Mouse (Mus musculus) ES-Bruce4 (cell line): Measurements from ENCODE around the gene Hao2. TPM values are rescaled to one million over a fixed set of nuclear protein-coding genes. Genes with fewer than 3 reads are reported as not detected.

Experiments
- H3K27ac ChIP-seq: 2 replicates; pipeline ENCODE4 v1.5.1; 2012; ENCODE audit warnings: low read length, inconsistent platforms; ENCODE audit not compliant: insufficient read depth
- H3K27me3 ChIP-seq: 2 replicates; pipeline ENCODE4 v1.6.1; 2012; ENCODE audit warnings: mild to moderate bottlenecking, low read length, inconsistent platforms; ENCODE audit not compliant: control insufficient read depth, poor library complexity, insufficient read depth, severe bottlenecking
- H3K36me3 ChIP-seq: 2 replicates; pipeline ENCODE4 v1.6.1; 2012; ENCODE audit warnings: inconsistent platforms, mild to moderate bottlenecking, low read length, moderate library complexity; ENCODE audit not compliant: control insufficient read depth, poor library complexity, insufficient read depth, severe bottlenecking
- H3K4me1 ChIP-seq: one replicate; pipeline ENCODE4 v1.8.1; 2011; ENCODE audit warnings: low read length; ENCODE audit not compliant: control insufficient read depth, insufficient read depth
- H3K4me3 ChIP-seq: 2 replicates; pipeline ENCODE4 v1.5.1; 2011; ENCODE audit warnings: low read depth, mild to moderate bottlenecking, low read length
- H3K9ac ChIP-seq: 2 replicates; pipeline ENCODE4 v1.6.1; 2012; ENCODE audit warnings: low read depth, mild to moderate bottlenecking, inconsistent platforms; ENCODE audit not compliant: poor library complexity, severe bottlenecking
- H3K9me3 ChIP-seq: replicated peaks from 2 replicates; pipeline ENCODE4 v1.6.1; 2012; ENCODE audit warnings: mild to moderate bottlenecking, low read length, inconsistent platforms; ENCODE audit not compliant: control insufficient read depth, poor library complexity, insufficient read depth, severe bottlenecking
- CTCF ChIP-seq: IDR thresholded peaks from one replicate; pipeline ENCODE4 v1.8.1; 2011; ENCODE audit warnings: low read depth, low read length
- EP300 ChIP-seq: IDR thresholded peaks from 2 replicates; pipeline ENCODE4 v1.6.1; 2011; ENCODE audit warnings: low read depth, low read length; ENCODE audit not compliant: insufficient read depth
- POLR2A ChIP-seq: IDR thresholded peaks from one replicate; pipeline ENCODE4 v1.8.1; 2011; ENCODE audit warnings: low read length; ENCODE audit not compliant: insufficient read depth
- polyA plus RNA-seq: library from polyadenylated mRNA; stranded (reverse); fragments of >200 nt; gene quantifications from 2 replicates; pipeline ENCODE4 v1.2.4, GENCODE M21; 2011; ENCODE audit warnings: low read depth; ENCODE audit not compliant: missing spikeins, insufficient read depth, insufficient read length

Gene Hao2
- polyA plus RNA-seq, 1 experiment, result not detected

GRCm38 (mm10) chr3:98880216-98880615 is 12.8 kb downstream of the Hao2 start:
- H3K4me1 ChIP-seq, result no peaks in the 10 kb centered on the region
- no peak overlapping the region for H3K9ac ChIP-seq
- no peaks in the 10 kb centered on the region for H3K9me3 ChIP-seq
- no peak overlapping the region for H3K4me3 ChIP-seq
- TF ChIP-seq POLR2A (no peak), EP300 (no peak), CTCF (no peak)
- H3K27me3 ChIP-seq, result no peaks in the 10 kb centered on the region; the same call in 1 of the 2 replicates
- no peaks in the 10 kb centered on the region for H3K36me3 ChIP-seq
- no peak overlapping the region for H3K27ac ChIP-seq

- Histone ChIP-seq H3K27me3 (no peaks in the 10 kb centered on the region), H3K9ac (no peak overlapping the region), H3K4me1 (no peaks in the 10 kb centered on the region), H3K4me3 (no peak overlapping the region), H3K36me3 (no peaks in the 10 kb centered on the region), H3K27ac (no peak overlapping the region), H3K9me3 (no peaks in the 10 kb centered on the region)
- TF ChIP-seq CTCF, result no peak
- no peak for TF ChIP-seq EP300
- no peak for TF ChIP-seq POLR2A
Observed at GRCm38 (mm10) chr3:98868219-98868618, 24.8 kb downstream of the Hao2 start.

DNA sequence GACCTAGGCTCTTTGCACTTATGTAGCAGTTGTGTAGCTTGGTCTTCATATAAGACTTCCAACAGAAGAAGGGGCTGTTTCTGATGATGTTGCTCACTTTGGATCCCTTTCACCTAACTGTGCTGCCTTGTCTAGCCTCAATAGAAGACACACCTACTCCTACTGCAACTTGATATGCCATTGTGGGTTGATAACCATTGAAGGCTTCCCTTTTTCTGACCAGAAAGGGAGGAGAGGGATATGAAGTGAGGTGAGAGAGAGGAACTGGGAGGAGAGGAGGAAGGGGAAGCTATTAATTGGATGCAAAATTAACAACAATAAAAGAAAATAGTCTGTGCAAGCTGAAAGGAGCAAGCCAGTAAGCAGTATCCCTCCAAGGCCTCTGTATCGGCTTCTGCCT is 30.2 kb downstream of the Hao2 start:
- no peak overlapping the region for H3K4me3 ChIP-seq
- H3K27me3 ChIP-seq, result no peaks in the 10 kb centered on the region
- no peaks in the 10 kb centered on the region for H3K9me3 ChIP-seq
- no peaks in the 10 kb centered on the region for H3K4me1 ChIP-seq
- no peak for TF ChIP-seq EP300
- no peak for TF ChIP-seq CTCF
- TF ChIP-seq POLR2A, result no peak
- no peaks in the 10 kb centered on the region for H3K36me3 ChIP-seq
- H3K27ac ChIP-seq, result no peak overlapping the region
- no peak overlapping the region for H3K9ac ChIP-seq

- H3K9ac ChIP-seq, result no peak within 1 kb of the TSS
- H3K4me3 ChIP-seq, result no peak within 1 kb of the TSS
- TF ChIP-seq POLR2A (no peak), CTCF (no peak), EP300 (no peak)
Observed at GRCm38 (mm10) chr3:98859576-98859975, 33.5 kb downstream of the Hao2 start, which contains the start of gene Hsd3b1. TSS of gene Hsd3b1 (minus strand) at chr3:98859794.

GRCm38 (mm10) chr3:98858051-98858450 is 35.0 kb downstream of the Hao2 start:
- no peaks in the 10 kb centered on the region for H3K4me1 ChIP-seq
- TF ChIP-seq POLR2A, result no peak
- no peak for TF ChIP-seq CTCF
- TF ChIP-seq EP300, result no peak
- H3K36me3 ChIP-seq, result no peaks in the 10 kb centered on the region
- H3K27me3 ChIP-seq, result no peaks in the 10 kb centered on the region
- no peaks in the 10 kb centered on the region for H3K9me3 ChIP-seq
- H3K4me3 ChIP-seq, result no peak overlapping the region
- H3K27ac ChIP-seq, result no peak overlapping the region
- no peak overlapping the region for H3K9ac ChIP-seq

More at GRCm38 (mm10) chr3:98859576-98859975, 33.5 kb downstream of the Hao2 start, which contains the start of gene Hsd3b1:
- H3K9me3 ChIP-seq, result no peaks in the 10 kb centered on the region
- no peaks in the 10 kb centered on the region for H3K36me3 ChIP-seq
- no peaks in the 10 kb centered on the region for H3K27me3 ChIP-seq
- no peak within 1 kb of the TSS for H3K27ac ChIP-seq
- H3K4me1 ChIP-seq, result no peaks in the 10 kb centered on the region

DNA sequence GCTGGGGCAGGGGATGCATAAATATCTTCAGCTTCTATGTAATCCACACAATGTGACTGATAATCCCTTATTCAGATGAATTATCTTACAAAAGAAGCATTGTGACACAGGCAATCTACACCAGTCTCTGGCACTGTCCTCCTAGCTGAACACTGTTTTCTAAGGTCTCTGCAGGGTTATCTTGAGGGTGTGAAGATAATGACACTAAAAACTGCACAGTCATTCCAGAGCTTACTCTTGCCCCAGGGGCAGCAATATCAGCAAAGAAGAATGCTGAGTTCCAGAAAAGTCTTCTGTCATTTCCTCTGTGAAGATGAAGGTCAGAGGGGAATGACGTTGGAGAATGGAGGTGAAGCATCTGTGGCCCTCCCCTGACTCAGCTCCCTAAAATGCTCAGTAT is 36.1 kb downstream of the Hao2 start:
- Histone ChIP-seq H3K36me3 (no peaks in the 10 kb centered on the region), H3K9ac (no peak overlapping the region), H3K27ac (no peak overlapping the region), H3K4me1 (no peaks in the 10 kb centered on the region), H3K9me3 (no peaks in the 10 kb centered on the region), H3K27me3 (no peaks in the 10 kb centered on the region), H3K4me3 (no peak overlapping the region)
- TF ChIP-seq EP300 (no peak), CTCF (no peak), POLR2A (no peak)
